Mouse (Mus musculus): ENCODE measurements around the gene Wnt6. TPM values are rescaled to one million over a fixed set of nuclear protein-coding genes. Genes with fewer than 3 reads are reported as not detected.

Gene Wnt6
- polyA plus RNA-seq, 1 experiment from 2014 or later, result 5.7 TPM

GRCm38 (mm10) chr1:74778934-74779486 lies 7.3 kb downstream of the Wnt6 start:
- Histone ChIP-seq H3K4me2 (no peak overlapping the region), H3K27ac (replicated peaks) (no peak overlapping the region), H3K36me3 (no peaks in the 10 kb centered on the region), H3K9me3 (replicated peaks) (no peaks in the 10 kb centered on the region), H3K27me3 (replicated peaks) (peaks cover 80% of the 10 kb centered on the region), H3K4me1 (peaks cover 17% of the 10 kb centered on the region), H3K4me3 (replicated peaks) (no peak overlapping the region), H3K9ac (replicated peaks) (no peak overlapping the region)
- no peak for ATAC-seq (ENCODE audit: low FRiP score)
- 34% methylated on average over 3 of the region's 3 CpGs for WGBS

- no peak for ATAC-seq (ENCODE audit: low FRiP score)
- Histone ChIP-seq H3K9ac (replicated peaks) (no peak overlapping the region), H3K4me3 (replicated peaks) (no peak overlapping the region), H3K4me2 (peak overlapping the region; percentile 15; the same call in 1 of the 2 replicates), H3K27ac (replicated peaks) (no peak overlapping the region), H3K4me1 (peaks cover 23% of the 10 kb centered on the region), H3K27me3 (replicated peaks) (peaks cover 78% of the 10 kb centered on the region), H3K9me3 (replicated peaks) (no peaks in the 10 kb centered on the region), H3K36me3 (no peaks in the 10 kb centered on the region)
- 29% methylated on average over 14 of the region's 14 CpGs for WGBS
These were observed 10.4 kb downstream of the Wnt6 start for GRCm38 (mm10) chr1:74782045-74782444.

- Histone ChIP-seq H3K4me1 (peaks cover 23% of the 10 kb centered on the region), H3K36me3 (no peaks in the 10 kb centered on the region), H3K27ac (replicated peaks) (no peak overlapping the region), H3K9ac (replicated peaks) (peak overlapping the region; percentile 5; the same call in 1 of the 2 replicates), H3K4me3 (replicated peaks) (peak overlapping the region; percentile 43), H3K4me2 (peak overlapping the region; percentile 71), H3K9me3 (replicated peaks) (no peaks in the 10 kb centered on the region), H3K27me3 (replicated peaks) (peaks cover 83% of the 10 kb centered on the region)
- WGBS, result 0% methylated on average over 13 of the region's 13 CpGs
- ATAC-seq (ENCODE audit: low FRiP score), result 0 out of 2 replicates have a peak, but pooled peaks have one; percentile 20
These were observed 11.9 kb downstream of the Wnt6 start for GRCm38 (mm10) chr1:74783554-74783953.

GRCm38 (mm10) chr1:74784041-74784759 lies 12.5 kb downstream of the Wnt6 start:
- 0 out of 2 replicates have a peak, but pooled peaks have one; percentile 45 for ATAC-seq (ENCODE audit: low FRiP score)
- Histone ChIP-seq H3K4me3 (replicated peaks) (peak overlapping the region; percentile 43), H3K27ac (replicated peaks) (no peak overlapping the region), H3K9me3 (replicated peaks) (no peaks in the 10 kb centered on the region), H3K27me3 (replicated peaks) (peaks cover 88% of the 10 kb centered on the region), H3K9ac (replicated peaks) (peak overlapping the region; percentile 5; the same call in 1 of the 2 replicates), H3K4me1 (peaks cover 23% of the 10 kb centered on the region), H3K4me2 (peak overlapping the region; percentile 71), H3K36me3 (no peaks in the 10 kb centered on the region)
- WGBS, result under 1% methylated on average over 67 of the region's 67 CpGs

- H3K27ac ChIP-seq (replicated peaks), result no peak overlapping the region
- peaks cover 24% of the 10 kb centered on the region for H3K4me1 ChIP-seq
- H3K4me3 ChIP-seq (replicated peaks), result no peak overlapping the region
- no peaks in the 10 kb centered on the region for H3K36me3 ChIP-seq
- ATAC-seq (ENCODE audit: low FRiP score), result no peak
- peaks cover 95% of the 10 kb centered on the region for H3K27me3 ChIP-seq (replicated peaks)
- H3K4me2 ChIP-seq, result no peak overlapping the region
- WGBS, result 5% methylated on average over 7 of the region's 7 CpGs
- no peak overlapping the region for H3K9ac ChIP-seq (replicated peaks)
- H3K9me3 ChIP-seq (replicated peaks), result no peaks in the 10 kb centered on the region
These were observed 16.2 kb downstream of the Wnt6 start for GRCm38 (mm10) chr1:74787846-74788245.

- H3K4me1 ChIP-seq, result peaks cover 24% of the 10 kb centered on the region
- H3K27me3 ChIP-seq (replicated peaks), result peaks cover 95% of the 10 kb centered on the region
- no peak overlapping the region for H3K4me2 ChIP-seq
- H3K36me3 ChIP-seq, result no peaks in the 10 kb centered on the region
- ATAC-seq (ENCODE audit: low FRiP score), result no peak
- no peak overlapping the region for H3K4me3 ChIP-seq (replicated peaks)
- WGBS, result 29% methylated on average over 6 of the region's 6 CpGs
- H3K9ac ChIP-seq (replicated peaks), result no peak overlapping the region
- no peaks in the 10 kb centered on the region for H3K9me3 ChIP-seq (replicated peaks)
- H3K27ac ChIP-seq (replicated peaks), result no peak overlapping the region
These were observed 17.0 kb downstream of the Wnt6 start for GRCm38 (mm10) chr1:74788603-74789176.

DNA sequence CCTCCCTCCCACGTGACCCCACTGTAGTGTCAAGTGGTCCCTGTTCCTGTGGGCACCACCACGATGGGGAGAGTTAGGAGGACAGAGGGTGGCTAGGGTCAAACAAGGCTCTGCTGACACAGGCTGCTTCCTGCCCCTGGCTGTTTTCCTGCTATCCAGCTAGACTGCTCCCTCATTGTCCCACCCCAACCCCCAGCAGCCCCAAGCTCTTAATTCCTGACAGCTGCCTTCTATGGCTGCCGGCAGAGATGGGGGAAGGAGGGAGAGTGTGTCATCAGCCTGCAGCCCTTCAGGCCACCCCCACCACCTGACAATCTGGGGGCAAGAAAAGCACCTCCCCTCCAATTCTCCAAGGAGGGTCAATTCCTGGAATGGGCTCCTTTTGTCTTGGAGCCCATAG lies 18.4 kb downstream of the Wnt6 start:
- no peak overlapping the region for H3K4me3 ChIP-seq (replicated peaks)
- no peak overlapping the region for H3K4me2 ChIP-seq
- H3K27me3 ChIP-seq (replicated peaks), result peaks cover 93% of the 10 kb centered on the region
- H3K9me3 ChIP-seq (replicated peaks), result no peaks in the 10 kb centered on the region
- H3K9ac ChIP-seq (replicated peaks), result no peak overlapping the region
- WGBS, result 18% methylated on average over 3 of the region's 3 CpGs
- no peaks in the 10 kb centered on the region for H3K36me3 ChIP-seq
- no peak overlapping the region for H3K27ac ChIP-seq (replicated peaks)
- H3K4me1 ChIP-seq, result peaks cover 29% of the 10 kb centered on the region
- no peak for ATAC-seq (ENCODE audit: low FRiP score)

- peaks cover 32% of the 10 kb centered on the region for H3K4me1 ChIP-seq
These were observed 19.6 kb downstream of the Wnt6 start, which contains the start of gene Wnt10a for GRCm38 (mm10) chr1:74791249-74791648. Gene Wnt10a, plus strand, starts transcription at chr1:74791516.

GRCm38 (mm10) chr1:74792831-74793660 lies 21.4 kb downstream of the Wnt6 start:
- H3K27ac ChIP-seq (replicated peaks), result no peak overlapping the region
- peaks cover 38% of the 10 kb centered on the region for H3K4me1 ChIP-seq
- H3K27me3 ChIP-seq (replicated peaks), result peaks cover 82% of the 10 kb centered on the region
- H3K36me3 ChIP-seq, result no peaks in the 10 kb centered on the region
- H3K9ac ChIP-seq (replicated peaks), result no peak overlapping the region
- H3K4me2 ChIP-seq, result no peak overlapping the region
- WGBS, result 19% methylated on average over 19 of the region's 19 CpGs
- H3K4me3 ChIP-seq (replicated peaks), result no peak overlapping the region
- no peak for ATAC-seq (ENCODE audit: low FRiP score)
- no peaks in the 10 kb centered on the region for H3K9me3 ChIP-seq (replicated peaks)

More at GRCm38 (mm10) chr1:74791249-74791648, 19.6 kb downstream of the Wnt6 start, which contains the start of gene Wnt10a:
- Histone ChIP-seq H3K4me2 (peak within 1 kb of the TSS; percentile 65), H3K27me3 (replicated peaks) (peaks cover 88% of the 10 kb centered on the region), H3K27ac (replicated peaks) (no peak within 1 kb of the TSS), H3K9ac (replicated peaks) (peak within 1 kb of the TSS; percentile 27; the same call in 1 of the 2 replicates), H3K36me3 (no peaks in the 10 kb centered on the region), H3K4me3 (replicated peaks) (peak within 1 kb of the TSS; percentile 33), H3K9me3 (replicated peaks) (no peaks in the 10 kb centered on the region)
- 1% methylated on average over 11 of the region's 11 CpGs for WGBS
- no peak for ATAC-seq (ENCODE audit: low FRiP score)

- 1% methylated on average over 38 of the region's 38 CpGs for WGBS
- H3K27me3 ChIP-seq (replicated peaks), result peaks cover 81% of the 10 kb centered on the region
- H3K4me1 ChIP-seq, result peaks cover 38% of the 10 kb centered on the region
These were observed 22.9 kb downstream of the Wnt6 start for GRCm38 (mm10) chr1:74794487-74795144.

DNA sequence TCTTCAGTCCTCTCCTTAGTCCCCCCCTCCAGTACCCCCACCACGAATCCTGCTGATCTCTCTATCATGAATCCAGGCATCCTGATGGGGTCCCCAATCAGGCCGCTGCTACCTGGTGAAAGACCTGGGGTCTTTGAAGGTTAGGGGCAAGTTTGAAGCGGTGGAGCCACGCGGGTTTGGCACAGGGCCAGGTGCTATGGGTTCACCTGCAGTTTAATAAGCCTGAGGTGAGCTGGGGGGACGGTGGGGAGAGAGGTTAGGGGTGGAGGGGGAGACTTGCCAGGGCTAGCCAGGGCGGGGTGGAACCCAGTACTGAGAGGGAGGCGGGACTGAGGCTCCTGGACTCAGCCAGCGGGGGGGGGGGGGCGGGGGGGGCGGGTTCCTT lies 23.4 kb downstream of the Wnt6 start:
- Histone ChIP-seq H3K9ac (replicated peaks) (peak overlapping the region; percentile 26; the same call in 1 of the 2 replicates), H3K27me3 (replicated peaks) (peaks cover 81% of the 10 kb centered on the region), H3K4me1 (peaks cover 38% of the 10 kb centered on the region), H3K36me3 (no peaks in the 10 kb centered on the region), H3K27ac (replicated peaks) (no peak overlapping the region), H3K9me3 (replicated peaks) (no peaks in the 10 kb centered on the region), H3K4me3 (replicated peaks) (no peak overlapping the region), H3K4me2 (peak overlapping the region; percentile 58)
- ATAC-seq (ENCODE audit: low FRiP score), result no peak
- 2% methylated on average over 6 of the region's 11 CpGs for WGBS

More at GRCm38 (mm10) chr1:74794487-74795144, 22.9 kb downstream of the Wnt6 start:
- peak overlapping the region; percentile 26; the same call in 1 of the 2 replicates for H3K9ac ChIP-seq (replicated peaks)
- no peak for ATAC-seq (ENCODE audit: low FRiP score)
- no peak overlapping the region for H3K27ac ChIP-seq (replicated peaks)
- no peaks in the 10 kb centered on the region for H3K9me3 ChIP-seq (replicated peaks)
- H3K4me3 ChIP-seq (replicated peaks), result peak overlapping the region; percentile 28
- no peaks in the 10 kb centered on the region for H3K36me3 ChIP-seq
- H3K4me2 ChIP-seq, result peak overlapping the region; percentile 58
